Mouse (Mus musculus) hindlimb bud, embryonic 11.5 days (tissue): ENCODE data around the gene Cab39l.

Experiments used
- DNase-seq: peaks from one replicate; pipeline ENCODE4 v3.0.0-alpha.2; 2012; ENCODE audit warnings: low read depth, low spot score; ENCODE audit errors: extremely low spot score

Gene Cab39l

GRCm38 (mm10) chr14:59504831-59505230 is 64.1 kb downstream of the Cab39l start:
- DNase-seq: no peak

- no peak for DNase-seq
Measured at GRCm38 (mm10) chr14:59506139-59506538, 65.4 kb downstream of the Cab39l start.

- DNase-seq: no peak
Measured at GRCm38 (mm10) chr14:59513922-59514444, 73.2 kb downstream of the Cab39l start.

- no peak for DNase-seq
Measured at GRCm38 (mm10) chr14:59525843-59526242, 85.1 kb downstream of the Cab39l start.

- DNase-seq: no peak
Measured at GRCm38 (mm10) chr14:59530801-59531200, 90.0 kb downstream of the Cab39l start.

- DNase-seq: no peak
Measured at GRCm38 (mm10) chr14:59532986-59533385, 92.2 kb downstream of the Cab39l start.

- no peak for DNase-seq
Measured at GRCm38 (mm10) chr14:59533908-59534307, 93.1 kb downstream of the Cab39l start.

GRCm38 (mm10) chr14:59537829-59538432 is 97.2 kb downstream of the Cab39l start:
- DNase-seq: no peak

GRCm38 (mm10) chr14:59540230-59540629 is 99.5 kb downstream of the Cab39l start:
- DNase-seq: no peak

- no peak for DNase-seq
Measured at GRCm38 (mm10) chr14:59540761-59541160, 100.0 kb downstream of the Cab39l start.

GRCm38 (mm10) chr14:59543158-59543826 is 102.5 kb downstream of the Cab39l start:
- no peak for DNase-seq

GRCm38 (mm10) chr14:59543956-59544355 is 103.2 kb downstream of the Cab39l start:
- no peak for DNase-seq

GRCm38 (mm10) chr14:59546162-59546880 is 105.5 kb downstream of the Cab39l start:
- no peak for DNase-seq

GRCm38 (mm10) chr14:59547530-59547929 is 106.8 kb downstream of the Cab39l start:
- no peak for DNase-seq

- DNase-seq: no peak
Measured at GRCm38 (mm10) chr14:59548532-59548931, 107.8 kb downstream of the Cab39l start.

GRCm38 (mm10) chr14:59549106-59549505 is 108.3 kb downstream of the Cab39l start:
- no peak for DNase-seq

GRCm38 (mm10) chr14:59550841-59551240 is 110.1 kb downstream of the Cab39l start:
- no peak for DNase-seq

GRCm38 (mm10) chr14:59551956-59552355 is 111.2 kb downstream of the Cab39l start:
- no peak for DNase-seq

GRCm38 (mm10) chr14:59554025-59554424 is 113.3 kb downstream of the Cab39l start:
- DNase-seq: no peak

- no peak for DNase-seq
Measured at GRCm38 (mm10) chr14:59555018-59555417, 114.2 kb downstream of the Cab39l start.

GRCm38 (mm10) chr14:59555928-59556531 is 115.3 kb downstream of the Cab39l start:
- DNase-seq: peak; percentile 26
